Mouse (Mus musculus): ENCODE results near the gene Hoxa9. TPM values are rescaled to one million over a fixed set of nuclear protein-coding genes. Genes with fewer than 3 reads are reported as not detected.
A peak's percentile ranks its signal among the peaks of the same experiment; 100 is the strongest.

Hoxa9 gene
- total RNA-seq (2021) = 1 to 10 TPM; 7.2 to 7.4 TPM
- long read RNA-seq, experiment 1, transcript Hoxa9-202 (3 exons, 851 nt) = major isoform, 5 of 13 reads
- long read RNA-seq, experiment 1, partial matches to known transcripts = 0 of 13 reads
- long read RNA-seq, experiment 1, other reads (novel, unspliced or antisense) = 4 of 13 reads
- long read RNA-seq, experiment 2, transcript Hoxa9-201 (2 exons, 3,226 nt) = major isoform, 10 of 18 reads
- long read RNA-seq, experiment 2, partial matches to known transcripts = 0 of 18 reads
- long read RNA-seq, experiment 2, other reads (novel, unspliced or antisense) = 4 of 18 reads

GRCm38 (mm10) chr6:52230516-52231165, at the start of gene Hoxa9:
Hoxa9 (minus strand) TSS chr6:52231089.
- no peak for DNase-seq (ENCODE audit: low spot score)

DNA sequence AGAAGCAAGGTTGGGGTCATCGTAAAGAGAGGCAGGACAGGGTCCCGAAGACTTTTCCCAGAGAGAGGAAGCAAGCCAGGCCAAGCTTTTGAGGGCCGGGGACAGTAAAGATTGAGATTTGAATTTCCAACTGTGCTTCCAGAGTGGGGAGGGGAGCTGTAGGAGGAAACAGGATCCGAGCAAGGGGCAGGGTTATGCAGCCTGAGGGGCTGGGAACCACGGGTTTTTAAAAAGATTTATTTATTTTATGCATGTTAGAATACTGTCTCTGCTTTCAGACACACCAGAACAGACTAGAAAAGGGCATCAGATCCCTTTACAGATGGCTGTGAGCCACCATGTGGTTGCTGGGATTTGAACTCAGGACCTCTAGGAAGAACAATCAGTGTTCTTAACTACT, 46.0 kb upstream of the Hoxa9 start:
- DNase-seq (ENCODE audit: low spot score) = no peak

GRCm38 (mm10) chr6:52276382-52276781, 45.5 kb upstream of the Hoxa9 start:
- no peak for DNase-seq (ENCODE audit: low spot score)

GRCm38 (mm10) chr6:52275563-52276280, 44.8 kb upstream of the Hoxa9 start:
- DNase-seq (ENCODE audit: low spot score) = no peak

- DNase-seq (ENCODE audit: low spot score) = no peak
Observed at GRCm38 (mm10) chr6:52274576-52274975, 43.7 kb upstream of the Hoxa9 start.

GRCm38 (mm10) chr6:52273656-52274280, 42.9 kb upstream of the Hoxa9 start:
- DNase-seq (ENCODE audit: low spot score) = no peak

DNA sequence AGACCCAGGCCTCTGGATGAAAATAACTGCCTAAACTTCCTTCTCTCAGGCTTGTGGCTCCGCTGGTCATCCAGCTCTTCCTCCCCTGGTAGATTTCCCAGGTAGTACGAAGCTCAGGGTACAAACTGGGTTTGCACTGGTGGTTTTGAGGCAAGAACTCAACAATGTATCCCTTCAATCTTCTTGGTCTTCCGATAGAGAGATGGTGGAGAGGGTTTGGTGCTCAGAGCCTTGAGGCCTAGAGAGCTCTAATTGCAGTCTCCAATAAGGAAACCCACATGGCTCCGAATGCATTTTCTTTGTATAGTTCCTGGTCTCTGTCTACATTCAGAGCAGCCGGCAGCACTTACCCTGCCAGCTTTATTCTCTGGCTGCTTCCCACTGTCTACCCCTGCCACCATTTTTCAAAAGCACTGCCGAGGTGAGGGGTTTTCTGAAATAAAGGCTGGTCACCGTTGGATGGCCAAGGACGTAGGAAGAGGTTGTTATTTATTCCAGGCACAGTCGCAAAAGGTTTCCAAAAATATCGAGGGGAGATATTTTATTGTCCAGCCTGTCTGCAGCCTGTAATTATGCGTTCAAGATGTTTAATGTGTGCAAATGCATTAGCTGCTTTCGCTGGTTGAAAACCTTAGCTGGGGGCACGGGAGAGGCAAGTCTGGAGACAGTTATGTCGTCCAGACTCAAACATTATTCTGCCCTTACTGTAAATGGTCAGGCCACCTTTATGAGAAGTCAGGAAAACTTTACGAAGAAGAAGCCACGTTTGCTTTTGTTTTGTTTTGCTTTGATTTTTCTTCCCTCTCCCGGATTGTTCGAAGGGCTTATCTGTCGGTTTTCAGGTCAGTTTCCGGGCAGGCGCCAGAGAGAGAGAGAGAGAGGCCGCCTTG, 42.1 kb upstream of the Hoxa9 start:
- no peak for DNase-seq (ENCODE audit: low spot score)

GRCm38 (mm10) chr6:52270494-52271480, 39.9 kb upstream of the Hoxa9 start:
- DNase-seq (ENCODE audit: low spot score) = peak; percentile 71

GRCm38 (mm10) chr6:52268756-52269155, 37.9 kb upstream of the Hoxa9 start:
- no peak for DNase-seq (ENCODE audit: low spot score)

GRCm38 (mm10) chr6:52268341-52268740, 37.5 kb upstream of the Hoxa9 start:
- DNase-seq (ENCODE audit: low spot score) = no peak

DNA sequence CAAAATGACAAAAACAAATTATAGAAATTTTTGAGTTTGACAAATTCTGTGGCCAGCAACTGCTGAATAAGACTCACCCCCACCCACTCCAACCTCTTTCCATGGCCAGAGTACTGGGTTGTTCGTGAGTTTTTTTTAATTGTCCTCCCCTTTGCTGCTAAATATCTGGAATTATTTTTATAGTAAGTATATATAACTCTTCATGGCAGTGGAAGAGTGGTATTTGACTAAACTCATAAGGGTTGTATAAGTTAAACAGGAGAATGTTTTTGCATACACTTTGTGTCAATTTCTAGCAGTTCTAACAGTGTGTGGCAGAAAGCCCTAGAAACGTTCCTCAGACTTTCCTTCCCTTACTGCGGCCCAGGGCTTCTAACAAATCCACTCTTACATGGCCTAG, 36.8 kb upstream of the Hoxa9 start:
- DNase-seq (ENCODE audit: low spot score) = no peak

DNA sequence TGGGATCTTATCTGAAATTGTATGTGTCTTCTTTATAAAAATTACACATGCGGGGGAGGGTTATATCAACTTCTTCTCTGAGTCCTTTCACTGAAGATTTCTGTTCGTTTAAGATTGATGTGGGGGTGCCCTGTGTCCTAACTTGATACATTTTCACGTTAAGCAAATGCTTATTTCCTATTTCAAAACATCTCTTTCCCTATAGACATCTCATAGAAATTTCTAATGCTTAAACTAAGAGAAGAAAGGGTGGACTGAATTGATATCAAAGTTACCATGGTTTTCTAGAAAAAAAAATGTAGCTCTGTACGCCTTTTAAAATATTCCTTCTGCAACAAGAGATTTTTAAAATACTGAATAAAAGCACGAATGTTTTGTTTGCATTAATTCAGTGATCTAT, 36.3 kb upstream of the Hoxa9 start:
- no peak for DNase-seq (ENCODE audit: low spot score)

DNA sequence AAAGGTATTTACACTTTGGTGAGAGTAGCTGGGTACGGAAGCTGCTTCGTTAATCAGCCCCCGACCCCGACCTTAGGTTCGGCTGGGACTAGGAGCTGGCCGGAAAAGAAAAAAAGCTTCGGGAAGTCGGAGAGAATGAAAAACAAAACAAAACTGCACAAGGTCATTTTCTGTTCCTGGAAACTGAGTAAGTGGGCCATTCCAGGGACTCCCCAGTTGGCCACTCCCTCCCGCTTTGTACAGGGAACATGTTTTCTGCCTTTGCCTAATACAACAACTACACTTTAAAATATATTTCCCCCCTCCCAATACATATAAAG, 35.7 kb upstream of the Hoxa9 start:
- no peak for DNase-seq (ENCODE audit: low spot score)

DNA sequence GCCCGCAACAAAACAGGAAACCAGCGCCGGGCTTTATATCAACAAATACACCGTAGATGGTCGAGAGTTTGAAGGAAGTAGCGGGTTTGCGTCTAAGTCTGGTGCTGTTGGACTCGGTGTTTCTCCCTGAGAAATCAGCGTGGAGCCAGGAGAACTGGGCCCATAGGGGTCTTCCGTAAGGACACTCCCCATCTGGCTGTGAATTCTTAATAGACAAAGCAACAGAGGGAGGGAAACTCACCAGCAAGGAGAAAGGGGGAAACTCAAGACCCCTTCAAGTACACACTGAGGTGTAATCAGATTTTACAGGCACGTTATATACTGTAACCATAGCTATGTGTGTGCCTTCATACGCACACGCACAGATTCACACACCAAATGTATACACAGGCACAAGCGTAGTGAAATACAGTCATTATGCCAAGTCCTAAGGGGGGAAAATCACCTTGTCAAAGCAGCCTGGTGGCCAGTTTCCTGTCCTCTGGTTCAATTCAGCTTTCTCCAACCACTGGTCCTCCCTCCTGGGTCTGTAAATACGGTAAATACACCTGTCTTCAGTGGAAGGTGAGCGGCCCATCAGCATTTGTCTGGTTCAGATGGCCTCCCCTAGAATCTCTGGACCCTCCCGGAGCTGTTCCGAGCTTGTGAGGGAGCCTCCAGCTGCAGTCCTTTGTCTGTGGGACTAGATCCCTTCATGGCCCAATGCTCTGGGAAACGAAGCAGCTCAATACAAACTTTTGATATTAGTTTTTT, 35.2 kb upstream of the Hoxa9 start:
- no peak for DNase-seq (ENCODE audit: low spot score)

DNA sequence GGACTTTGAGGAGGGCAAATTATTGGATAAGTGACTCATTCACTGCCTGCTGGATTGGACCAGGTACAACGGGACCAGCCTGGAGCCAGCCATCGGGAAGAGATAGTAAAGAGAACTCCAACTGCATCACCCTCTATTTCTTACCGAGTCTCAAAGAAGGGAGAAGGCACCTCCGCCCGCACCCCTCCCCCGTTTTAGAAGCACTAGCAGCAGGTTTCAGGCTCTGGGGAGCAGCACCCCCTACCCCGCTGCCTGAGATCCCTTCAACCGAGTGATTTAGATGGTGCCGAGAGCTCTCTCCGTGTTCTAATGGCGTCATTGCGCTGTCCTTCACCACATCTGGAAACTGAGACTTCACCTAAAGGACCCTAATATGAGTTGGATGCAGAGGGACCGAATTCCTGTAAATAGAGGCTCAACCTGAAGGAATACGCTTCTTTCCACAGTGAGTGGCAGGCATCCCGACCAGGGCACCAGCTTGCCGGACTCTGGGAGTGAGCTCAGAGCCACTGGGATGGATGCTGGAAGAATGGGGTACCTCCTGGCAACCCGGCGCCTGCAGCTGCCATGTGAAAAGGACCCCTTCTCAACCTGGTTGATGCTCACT, 34.5 kb upstream of the Hoxa9 start:
- DNase-seq (ENCODE audit: low spot score) = no peak

DNA sequence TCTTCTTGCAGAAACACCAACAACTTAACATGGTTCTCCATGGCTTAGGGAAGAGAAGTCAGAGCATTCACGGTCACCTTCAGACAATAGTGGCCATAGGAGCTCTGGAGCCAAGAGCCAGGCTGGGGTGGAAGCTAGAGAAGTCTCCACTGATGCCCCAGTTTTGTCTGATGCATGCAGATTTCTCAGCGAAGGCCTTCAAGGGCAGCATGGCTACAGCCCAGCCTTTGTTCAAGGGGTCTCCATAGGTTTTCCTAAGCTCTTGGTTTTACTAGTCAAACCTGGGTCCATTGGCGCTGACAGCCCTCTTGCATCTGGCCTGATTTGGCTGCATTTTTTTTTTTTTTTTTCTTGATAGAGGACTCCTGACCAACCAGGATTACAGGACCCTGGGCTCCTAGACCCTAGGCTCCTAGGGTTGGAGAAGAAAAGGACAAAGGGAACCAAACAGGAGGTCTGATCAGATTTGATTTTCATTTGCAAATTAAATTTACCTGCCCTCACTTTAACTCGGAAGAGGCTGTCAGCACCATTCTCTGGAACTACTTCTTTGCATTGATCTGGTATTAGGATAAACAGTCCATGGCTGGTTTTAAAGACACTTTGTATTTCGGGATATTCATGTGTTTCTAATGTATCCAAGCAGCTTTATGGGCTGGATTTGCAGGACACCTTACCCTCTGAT, 33.4 kb upstream of the Hoxa9 start:
- no peak for DNase-seq (ENCODE audit: low spot score)

DNA sequence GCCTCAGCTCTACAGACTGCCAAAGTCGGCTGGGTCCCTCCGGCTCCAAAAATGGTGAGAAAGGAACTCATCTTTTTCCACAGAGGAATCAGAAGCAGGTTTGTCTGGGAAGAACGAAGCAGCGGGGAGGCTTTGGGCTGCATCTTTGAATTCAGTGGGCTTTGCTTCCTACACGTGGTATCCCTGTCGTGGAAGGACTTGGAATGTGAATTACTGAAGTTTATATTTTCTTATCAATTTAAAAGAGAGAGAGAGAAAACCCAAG, 32.4 kb upstream of the Hoxa9 start:
- DNase-seq (ENCODE audit: low spot score) = no peak

DNA sequence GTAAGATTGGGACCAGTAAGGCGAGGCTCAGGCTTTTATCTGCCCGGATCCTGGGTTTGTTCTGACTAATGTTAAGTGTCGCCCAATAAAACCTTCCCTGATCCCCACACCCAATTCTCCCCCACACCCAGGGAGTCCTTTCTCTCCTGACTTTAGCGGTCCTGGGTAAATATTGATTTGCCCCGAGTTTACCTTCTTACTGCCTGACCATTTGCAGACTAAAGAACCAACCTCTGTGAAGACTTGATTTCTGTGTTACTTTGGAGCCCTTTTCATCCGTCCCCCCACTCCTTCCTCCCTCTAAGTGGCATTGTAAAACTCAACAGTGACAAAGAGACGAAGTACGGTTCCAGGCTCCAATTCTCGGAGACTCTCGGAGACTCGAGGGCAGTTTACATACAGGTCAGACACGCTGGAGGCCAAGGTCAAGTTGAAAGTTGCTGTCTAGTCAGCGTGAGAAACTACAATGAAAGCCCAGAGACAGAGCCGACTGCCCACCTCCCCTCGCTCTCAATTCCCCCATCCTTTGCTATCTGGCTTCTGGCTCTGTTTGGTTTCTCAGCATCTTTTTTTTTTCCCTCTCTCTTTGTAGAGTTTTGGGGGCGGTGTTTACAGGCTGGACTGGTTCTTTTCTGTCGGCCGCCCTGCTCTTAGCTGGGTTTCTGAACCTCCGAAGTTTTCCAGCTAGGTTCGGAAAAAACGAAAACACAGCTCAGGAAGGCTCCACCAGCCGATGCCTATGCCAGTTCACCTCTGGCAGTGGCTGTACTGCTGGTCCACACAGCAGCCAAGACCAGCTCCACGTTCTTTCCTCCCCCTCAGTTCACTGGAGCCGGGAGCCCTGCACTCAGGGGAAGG, 31.8 kb upstream of the Hoxa9 start:
- no peak for DNase-seq (ENCODE audit: low spot score)

Data from gastrocnemius, adult 18-20 months (tissue).